Mouse (Mus musculus) layer of hippocampus, adult 8-10 months (tissue): ENCODE measurements around the gene Olfr1443. TPM values are rescaled to one million over a fixed set of nuclear protein-coding genes. Genes with fewer than 3 reads are reported as not detected.
"Not testable (repeated sequence)": the region's sequence is repeated elsewhere in the genome, so short reads cannot be mapped to it uniquely, and the experiment has no call there.

ENCODE experiments used
- DNase-seq, 2 experiments: peaks; one replicate each; pipeline ENCODE4 v3.0.0; 2022; ENCODE audit warnings: low spot score in 2 of 2
- total RNA-seq, 4 experiments: library from RNA; stranded (reverse); gene quantifications; 2 replicates each; pipeline ENCODE4 v1.2.4; 2022

Gene Olfr1443
- total RNA-seq, result not detected

DNA sequence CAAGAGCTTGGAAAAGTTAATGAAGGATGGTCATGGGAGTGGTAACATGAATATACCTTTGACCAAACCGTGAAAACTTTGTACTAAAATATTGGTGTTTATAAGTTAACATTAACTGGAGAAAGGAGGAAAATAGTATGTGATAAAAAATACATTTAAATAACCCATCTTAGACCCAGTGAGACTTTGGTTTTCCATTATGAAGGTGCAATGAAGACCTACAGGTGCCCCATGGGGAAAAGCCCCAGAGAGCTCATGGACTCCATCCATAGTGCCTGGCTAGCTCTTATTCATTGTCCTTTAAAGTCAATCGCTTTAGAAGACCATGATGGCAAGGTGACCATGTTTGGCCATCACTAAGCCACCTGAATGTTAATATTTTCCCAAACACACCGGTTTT is at the start of gene Olfr1443:
TSS of gene Olfr1443 (plus strand) at position 301 of the 400 bp plus-strand sequence.
- no peak for DNase-seq

DNA sequence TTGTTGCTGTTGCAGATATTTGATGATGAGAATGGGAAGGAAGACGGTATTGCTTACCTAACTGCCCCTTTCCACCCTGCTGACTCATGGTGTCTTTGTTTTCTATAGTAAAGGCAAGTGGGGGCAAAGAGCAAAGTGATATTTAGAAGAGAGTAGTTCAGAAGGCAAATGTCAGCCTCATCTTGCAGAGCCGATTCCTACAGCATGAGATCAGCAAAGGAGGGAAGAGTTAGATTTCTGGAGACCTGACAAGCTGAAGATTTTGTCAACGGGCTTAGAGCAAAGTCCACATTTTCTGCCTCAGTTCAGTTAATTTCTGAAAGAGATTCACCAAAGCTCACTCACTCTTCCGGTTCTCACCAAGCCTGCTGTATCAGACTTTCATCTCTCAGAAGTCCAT is 44.7 kb upstream of the Olfr1443 start, which contains the start of gene Glyat:
TSS of gene Glyat (plus strand) at position 133 of the 400 bp plus-strand sequence.
- no peak for DNase-seq

DNA sequence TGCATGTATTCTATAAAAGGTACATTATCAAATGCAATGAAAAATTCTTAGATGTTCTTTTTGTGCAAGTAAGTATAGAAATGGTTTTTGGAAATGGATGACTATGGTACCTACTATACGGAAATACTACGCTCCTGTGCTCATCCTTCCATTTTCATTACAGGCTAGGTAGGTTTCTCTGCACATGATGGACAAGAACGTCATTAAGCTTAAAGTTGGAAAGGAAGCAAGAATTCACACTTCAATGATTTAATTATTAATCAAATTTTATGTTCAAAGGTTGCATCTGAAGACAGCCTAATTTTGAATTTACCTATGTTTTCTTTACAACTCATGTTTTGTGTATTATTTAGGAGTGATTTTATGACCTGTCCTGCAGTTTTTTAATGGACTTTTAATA is 43.7 kb upstream of the Olfr1443 start:
- no peak for DNase-seq

DNA sequence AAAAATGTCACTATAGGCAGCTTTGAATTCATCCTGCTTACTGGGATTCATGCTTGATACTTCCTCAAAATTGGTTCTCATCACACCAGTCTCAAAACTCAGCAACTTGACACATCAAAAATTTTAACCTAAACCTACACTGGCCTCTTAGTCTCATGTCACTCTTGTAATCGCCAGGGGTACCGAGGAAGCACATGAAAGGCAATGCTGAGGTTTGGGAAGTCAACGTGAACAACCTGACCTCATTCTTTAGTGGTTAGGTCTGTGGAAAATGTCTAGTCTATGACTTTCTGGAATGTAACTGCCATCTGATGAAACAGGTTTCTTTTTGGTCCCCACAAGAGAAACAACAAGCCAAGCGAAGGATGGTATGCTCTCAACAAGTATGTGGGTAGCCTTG is 42.9 kb upstream of the Olfr1443 start:
- no peak for DNase-seq

DNA sequence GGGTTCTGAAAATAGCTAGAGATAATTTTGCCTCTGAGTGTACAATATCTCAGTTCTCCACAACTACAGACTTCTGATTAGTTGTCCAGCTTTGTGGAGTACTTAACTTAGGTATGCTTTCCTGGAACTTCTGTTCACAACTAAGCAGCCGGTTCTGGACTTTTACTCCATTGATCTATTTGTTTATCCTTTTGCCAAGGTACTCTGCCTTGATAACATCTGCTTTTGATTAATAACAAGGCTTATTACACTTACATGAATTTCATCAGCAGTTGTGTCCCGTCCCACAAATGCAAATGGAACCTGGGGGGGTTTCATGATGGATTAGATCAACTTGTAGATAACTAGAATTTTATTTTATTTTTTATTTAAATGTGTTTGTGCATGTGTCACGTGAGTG is 41.0 kb upstream of the Olfr1443 start:
- no peak for DNase-seq

DNA sequence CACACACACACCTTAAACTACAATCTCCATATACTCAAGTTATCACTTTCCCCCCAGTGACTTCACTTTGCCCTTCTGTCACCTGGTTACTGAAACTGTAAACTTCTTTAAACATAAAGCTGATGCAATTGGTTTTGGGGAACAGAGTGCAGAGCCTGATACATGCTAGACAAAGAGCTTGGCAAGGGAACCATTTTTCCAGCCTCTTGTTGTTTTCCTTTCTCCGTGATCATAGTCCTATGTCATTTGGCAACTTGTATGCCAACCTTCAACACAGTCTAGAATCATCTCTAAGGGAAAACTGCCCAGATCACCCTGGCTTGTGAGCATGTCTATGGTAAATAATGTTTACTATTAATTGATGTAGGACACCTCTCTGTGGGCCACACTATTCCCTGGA is 39.9 kb upstream of the Olfr1443 start:
- no peak for DNase-seq

DNA sequence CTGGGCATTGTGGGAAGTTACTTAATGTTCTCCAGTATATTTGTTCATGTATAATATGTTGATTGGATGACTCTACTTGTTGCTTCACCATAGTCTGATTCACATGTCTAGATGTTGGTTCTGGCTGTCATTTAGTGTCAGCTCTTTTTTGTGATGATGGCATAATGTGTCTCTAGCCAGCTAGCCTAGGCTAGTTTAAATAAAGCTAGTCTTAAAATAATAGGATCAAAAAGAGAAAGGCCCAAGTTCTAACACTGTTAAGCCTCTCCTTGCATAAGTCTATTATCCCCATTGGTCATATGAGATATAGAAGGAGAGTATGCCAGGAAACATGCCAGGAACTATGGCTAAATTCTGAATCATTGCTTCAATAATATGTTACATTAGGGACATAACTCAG is 28.4 kb upstream of the Olfr1443 start:
- DNase-seq, result no peak

DNA sequence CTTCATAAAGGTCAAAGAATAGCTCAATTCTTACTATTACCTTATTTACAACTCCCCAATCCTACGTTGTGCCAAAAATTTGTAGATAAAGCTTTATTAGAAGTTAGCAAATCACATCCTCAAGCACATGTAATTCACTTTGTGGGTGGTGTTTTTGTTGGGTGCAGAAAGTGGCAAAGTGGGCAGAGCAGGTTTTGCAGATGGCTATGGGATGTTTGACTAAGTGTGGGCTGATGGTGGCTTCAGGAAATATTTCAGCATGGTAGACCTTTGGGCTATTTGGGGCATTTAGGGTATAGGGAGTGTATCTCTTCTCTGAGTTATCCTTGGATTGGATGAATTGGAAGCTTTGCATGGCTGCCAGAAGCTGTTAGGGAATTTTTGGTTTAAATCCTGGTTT is 11.8 kb upstream of the Olfr1443 start:
- DNase-seq, result no peak

DNA sequence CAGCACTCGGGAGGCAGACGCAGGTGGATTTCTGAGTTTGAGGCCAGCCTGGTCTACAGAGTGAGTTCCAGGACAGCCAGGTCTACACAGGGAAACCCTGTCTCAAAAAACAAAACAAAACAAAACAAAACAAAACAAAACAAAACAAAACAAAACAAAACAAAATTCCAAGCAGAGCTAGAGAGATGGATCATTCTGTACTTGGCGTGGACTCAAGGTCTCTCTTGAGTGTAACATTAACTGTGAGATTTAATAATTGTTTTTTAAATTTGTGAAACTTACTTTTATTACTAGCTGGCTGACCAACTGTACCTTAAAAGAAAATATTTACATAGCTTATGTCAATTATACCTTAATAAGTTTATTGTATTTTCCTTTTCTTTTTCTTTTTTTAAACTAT is 9.3 kb upstream of the Olfr1443 start:
- not testable (repeated sequence) for DNase-seq

DNA sequence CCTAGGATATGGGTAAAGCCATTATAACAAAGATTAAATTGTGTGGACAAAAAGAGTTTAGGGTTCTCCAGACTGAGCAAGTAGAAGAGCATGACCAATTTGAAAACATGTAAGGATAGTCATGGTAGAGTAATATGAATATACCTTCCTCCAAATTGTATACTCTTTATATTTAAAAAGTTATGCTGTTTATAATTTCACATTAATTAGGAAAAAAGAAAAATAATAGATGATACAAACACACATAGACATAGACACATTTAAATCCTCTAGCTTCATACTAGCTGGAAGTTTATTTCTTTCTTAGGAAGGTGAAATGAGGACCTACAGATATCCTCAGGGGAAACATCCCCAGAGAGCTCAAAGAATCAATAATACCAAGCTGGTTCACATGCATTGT is 7.8 kb upstream of the Olfr1443 start, which contains the start of gene Olfr1442:
TSS of gene Olfr1442 (plus strand) at position 301 of the 400 bp plus-strand sequence.
- no peak for DNase-seq

DNA sequence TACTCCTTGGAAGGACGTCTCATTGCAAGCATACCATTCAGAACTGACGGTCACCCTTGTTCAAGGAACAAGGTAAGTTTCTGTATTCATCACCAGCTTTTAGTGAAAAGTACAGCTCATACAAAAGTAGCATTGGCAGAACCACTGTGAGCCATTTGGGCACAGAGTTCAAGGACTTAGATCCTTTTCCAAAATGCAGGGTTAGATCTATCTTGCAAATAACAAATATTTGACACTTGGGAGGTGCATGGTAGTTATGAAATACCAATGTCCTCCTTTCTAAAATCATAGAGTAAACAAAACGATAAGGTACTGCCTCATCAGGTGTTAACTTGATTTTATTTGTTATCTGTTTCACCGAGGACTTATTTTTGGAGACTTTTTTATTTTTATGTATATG is 6.9 kb upstream of the Olfr1443 start:
- DNase-seq, result no peak

DNA sequence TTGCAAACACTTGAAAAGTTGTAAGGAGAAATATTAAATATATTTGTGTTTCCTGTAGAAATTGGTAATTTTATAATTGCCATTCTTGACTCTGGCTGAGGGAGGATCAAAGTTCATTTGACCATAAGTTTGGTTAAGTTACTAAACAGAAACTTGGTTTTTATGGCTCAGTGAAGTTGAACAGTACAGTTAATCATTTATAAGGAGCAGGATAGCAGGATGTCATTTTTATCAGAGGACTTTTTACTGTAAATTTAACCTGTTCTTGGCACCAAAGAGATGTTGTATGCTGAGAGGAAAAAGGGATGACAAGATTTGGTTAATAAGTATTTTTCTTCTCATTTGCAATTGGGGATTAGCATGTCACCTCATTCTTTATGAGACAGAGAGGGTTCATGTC is 6.7 kb downstream of the Olfr1443 start:
- no peak for DNase-seq

DNA sequence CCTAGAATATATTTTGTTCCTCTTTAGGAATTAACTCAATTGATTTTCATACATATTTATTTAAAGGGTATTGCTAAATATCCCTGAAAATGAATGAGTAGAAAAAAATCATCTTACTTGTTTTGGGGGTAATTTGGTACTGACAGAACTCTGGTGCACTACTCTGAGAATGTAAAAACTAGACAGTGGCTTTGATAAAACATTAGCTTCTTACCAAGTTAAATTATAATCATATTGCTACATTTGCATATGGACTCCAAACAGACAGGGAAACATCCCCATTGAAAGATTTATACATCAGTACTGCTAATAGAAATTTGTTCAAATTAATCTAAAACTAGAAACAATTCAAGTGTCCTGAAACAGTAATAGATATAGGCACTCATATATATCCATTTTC is 7.3 kb downstream of the Olfr1443 start:
- DNase-seq, result no peak

DNA sequence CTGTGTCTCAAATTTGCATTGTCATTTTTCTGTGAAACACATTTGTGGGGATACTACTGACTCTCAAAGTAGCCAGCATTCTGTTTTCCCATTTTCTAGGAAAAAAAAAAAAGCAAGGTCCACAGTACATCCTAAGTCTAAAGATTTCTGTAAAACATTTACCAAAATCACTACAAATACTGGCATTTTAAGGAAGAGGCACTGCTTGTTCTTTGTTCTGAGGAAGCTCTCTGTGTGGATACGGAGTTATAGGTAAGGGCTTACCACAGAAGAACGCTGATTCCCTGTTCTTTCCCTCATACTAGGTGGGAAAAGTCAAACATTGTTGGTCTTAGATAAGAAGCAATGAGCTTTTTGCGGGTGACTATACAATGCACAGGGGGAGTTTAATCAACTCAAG is 17.7 kb downstream of the Olfr1443 start, which contains the start of gene Keg1:
TSS of gene Keg1 (plus strand) at position 197 of the 400 bp plus-strand sequence.
- DNase-seq, result no peak

DNA sequence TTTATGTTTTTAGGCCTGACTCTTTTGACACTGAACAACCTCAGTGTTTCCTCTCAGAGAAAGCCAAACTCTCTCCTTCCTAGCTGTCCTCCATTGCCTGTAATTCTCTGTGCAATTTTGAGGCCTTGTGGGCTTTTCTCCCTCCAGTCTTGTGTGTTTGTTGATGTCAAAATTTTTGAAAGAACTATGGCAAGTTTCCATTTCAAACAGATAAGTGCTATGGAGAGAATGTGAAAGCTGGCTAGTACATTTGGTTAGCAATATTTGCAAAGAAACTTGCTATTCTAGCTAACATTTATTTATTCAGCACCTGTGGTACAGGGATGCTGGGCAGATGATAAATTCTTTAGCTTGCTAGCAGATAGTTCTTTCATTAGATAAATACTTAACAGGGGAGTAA is 18.3 kb downstream of the Olfr1443 start:
- DNase-seq, result no peak

DNA sequence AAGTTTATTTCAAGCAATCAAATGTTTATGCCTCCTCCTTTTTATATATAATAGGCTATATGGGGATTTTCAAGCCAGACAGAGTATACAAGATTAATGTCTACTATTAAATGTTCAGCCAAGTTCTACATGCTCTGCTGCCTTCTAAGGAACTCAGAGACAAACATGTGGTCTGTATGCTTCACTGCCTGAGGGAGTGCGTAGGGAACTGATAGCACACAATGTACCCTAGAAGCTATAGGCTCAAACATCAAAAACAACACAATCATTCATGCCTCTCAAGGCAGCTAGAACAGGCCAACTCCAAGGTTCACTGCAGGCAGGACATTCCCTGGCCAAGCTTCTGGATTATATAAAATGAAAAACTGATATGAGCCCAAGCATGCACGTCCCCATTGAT is 30.5 kb downstream of the Olfr1443 start:
- DNase-seq, result no peak

DNA sequence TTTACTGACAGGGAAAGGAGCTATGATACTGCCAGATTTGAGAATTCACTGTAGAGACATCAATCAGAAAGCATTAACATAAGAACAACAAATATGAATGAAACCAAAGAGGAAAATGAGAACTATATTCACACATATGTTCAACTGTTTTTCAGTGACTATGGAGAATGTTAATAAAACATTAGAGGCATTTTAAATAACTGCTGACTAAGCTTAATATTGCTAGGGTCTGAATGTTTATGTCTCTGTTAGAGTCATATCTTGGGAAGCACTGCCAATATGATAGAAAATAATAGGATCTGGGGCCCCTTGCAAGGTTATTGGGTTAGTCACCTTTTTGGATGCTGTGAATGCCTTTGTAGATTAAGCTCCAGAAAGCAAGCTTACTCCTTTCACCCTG is 31.1 kb downstream of the Olfr1443 start:
- no peak for DNase-seq

DNA sequence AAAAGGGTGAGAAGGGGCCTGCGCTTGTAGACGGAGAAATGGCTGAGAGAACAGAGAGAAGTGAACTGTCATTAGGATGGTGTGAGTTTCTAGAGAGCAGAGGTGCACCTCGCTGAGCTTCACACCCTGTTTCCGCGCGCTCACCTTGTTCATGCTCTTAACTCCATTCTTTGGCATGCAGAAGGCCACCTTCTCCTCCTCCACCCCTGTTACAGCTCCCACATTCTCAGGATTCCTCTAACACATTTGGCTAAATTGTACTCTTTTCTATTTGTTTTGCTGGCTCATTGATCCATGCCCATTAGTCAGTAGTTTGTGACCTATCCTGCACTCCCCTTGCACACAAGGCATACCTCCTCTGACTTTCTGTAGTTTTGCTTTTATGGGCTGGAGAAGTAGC is 41.3 kb downstream of the Olfr1443 start:
- no peak for DNase-seq

DNA sequence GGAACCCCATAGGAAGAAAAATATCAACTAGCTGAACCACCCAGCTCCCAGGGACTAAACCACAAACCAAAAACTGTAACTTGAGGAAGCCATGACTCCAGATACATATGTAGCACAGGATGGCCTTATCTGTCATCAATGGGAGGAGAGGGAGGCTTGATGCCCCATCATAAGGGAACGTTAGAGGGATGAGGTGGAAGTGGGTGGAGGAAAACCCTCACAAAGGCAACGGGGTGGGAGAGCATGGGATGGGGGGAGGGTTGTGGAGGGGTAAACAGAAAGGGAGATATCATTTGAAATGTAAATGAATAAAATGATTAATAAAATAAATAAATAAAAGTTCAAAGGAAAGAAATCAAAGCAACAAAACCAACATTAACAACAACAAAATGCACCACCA is 42.6 kb downstream of the Olfr1443 start:
- DNase-seq, result no peak

DNA sequence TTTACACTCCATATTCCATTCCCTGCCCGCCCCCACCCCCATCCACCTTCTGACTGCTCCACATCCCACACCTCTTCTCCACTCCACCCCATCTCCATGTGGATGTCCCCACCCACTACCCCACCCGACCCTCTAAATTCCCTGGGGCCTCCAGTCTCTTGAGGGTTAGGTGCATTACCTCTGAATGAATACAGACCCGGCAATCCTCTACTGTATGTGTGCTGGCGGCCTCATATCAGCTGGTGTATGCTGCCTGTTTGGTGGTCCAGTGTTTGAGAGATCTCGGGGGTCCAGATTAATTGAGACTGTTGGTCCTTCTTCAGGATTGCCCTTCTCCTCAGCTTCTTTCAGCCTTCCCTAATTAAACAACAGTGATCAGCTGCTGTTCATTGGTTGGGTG is 43.0 kb downstream of the Olfr1443 start:
- not testable (repeated sequence) for DNase-seq

DNA sequence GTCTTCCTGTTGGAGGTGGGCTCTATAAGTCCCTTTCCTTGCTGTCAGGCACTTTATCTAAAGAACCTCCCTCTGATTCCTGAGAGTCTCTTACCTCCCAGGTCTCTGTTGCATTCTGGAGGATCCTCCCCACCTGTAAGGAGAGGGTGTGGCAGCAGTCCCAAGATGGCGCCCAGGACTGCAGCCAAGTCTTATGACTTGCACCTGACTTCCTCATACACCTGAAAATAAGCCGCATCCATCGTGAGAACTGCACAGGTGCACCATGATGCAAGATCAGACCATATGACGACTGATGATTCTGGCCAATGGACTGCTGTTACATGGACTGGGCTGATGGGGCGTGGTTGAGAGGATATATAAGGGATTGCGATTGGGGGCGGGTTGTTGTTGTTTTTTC is 43.7 kb downstream of the Olfr1443 start:
- not testable (repeated sequence) for DNase-seq

DNA sequence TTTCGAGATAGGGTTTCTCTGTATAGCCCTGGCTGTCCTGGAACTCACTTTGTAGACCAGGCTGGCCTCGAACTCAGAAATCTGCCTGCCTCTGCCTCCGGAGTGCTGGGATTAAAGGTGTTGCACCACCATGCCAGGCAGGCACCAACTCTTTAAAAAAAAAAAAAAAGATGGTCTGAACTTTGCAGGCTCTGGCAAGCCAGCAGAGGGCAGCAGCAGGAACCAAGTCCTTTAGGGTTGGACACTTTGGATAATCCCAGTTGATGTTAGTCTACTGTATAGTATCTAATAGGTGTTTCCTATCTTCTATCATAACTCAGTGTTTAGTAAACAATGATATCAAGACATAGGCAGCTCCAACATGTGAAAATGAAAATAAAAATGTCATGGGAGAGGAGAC is 44.4 kb downstream of the Olfr1443 start:
- DNase-seq, result no peak

DNA sequence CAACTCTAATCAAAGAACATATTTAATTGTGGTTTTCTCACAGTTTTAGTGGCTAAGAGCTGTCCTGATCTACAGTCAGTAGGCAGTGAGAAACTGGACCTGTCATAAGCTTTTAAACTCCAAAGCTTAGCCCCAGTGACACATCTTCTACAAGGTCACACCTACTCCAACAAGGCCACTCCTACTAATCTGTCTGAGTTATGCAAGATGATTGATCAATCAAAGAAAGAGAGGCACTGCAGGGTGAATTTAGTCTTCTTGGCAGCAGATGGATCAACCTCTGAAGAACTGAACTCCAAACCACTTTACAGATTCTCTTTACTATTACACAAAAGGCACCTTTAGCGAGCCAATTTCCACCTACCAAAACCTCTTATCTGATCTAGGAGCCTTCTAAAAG is 47.9 kb downstream of the Olfr1443 start:
- DNase-seq, result no peak

DNA sequence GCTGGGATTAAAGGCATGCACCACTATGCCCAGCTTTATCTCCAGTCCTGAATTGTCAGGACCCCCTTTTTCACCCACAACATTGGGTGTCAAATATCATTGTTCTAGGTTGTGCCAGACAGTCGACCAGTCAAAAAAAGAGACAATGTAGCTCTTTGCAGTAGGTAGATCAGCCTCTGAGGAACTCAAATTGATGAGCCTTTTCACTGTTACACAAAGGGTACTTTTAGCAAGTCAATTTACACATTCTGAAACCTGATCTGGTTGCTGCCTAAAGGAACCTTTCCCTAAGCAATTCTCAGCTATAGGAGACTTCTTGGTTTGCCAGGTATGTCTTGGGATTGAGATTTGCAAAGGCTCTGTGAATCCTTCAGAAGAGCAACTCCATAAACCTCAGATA is 53.1 kb downstream of the Olfr1443 start:
- no peak for DNase-seq
